Mouse (Mus musculus) midbrain, embryonic 10.5 days (tissue): ENCODE measurements at regions not wholly inside any gene's neighbourhood (a gene's known extent, or its start where the extent isn't known, plus 50 kb on each side); places are given as distances from the start of the nearest gene placed in this dataset.
"Not testable (repeated sequence)": the region's sequence is repeated elsewhere in the genome, so short reads cannot be mapped to it uniquely, and the experiment has no call there.

ENCODE experiments used
- DNase-seq: peaks from one replicate; pipeline ENCODE4 v3.0.0-alpha.2; 2017; ENCODE audit warnings: low spot score
- H3K27ac ChIP-seq: fragments of 300-500 bp; sonication (generic); replicated peaks from 2 replicates; pipeline ENCODE4 v1.5.1; 2016; ENCODE audit warnings: mild to moderate bottlenecking
- H3K27me3 ChIP-seq: fragments of 300-500 bp; sonication (generic); 2 replicates; pipeline ENCODE4 v1.6.1; 2016; ENCODE audit warnings: low read depth, mild to moderate bottlenecking; ENCODE audit not compliant: poor library complexity, severe bottlenecking
- H3K36me3 ChIP-seq: fragments of 300-500 bp; sonication (generic); 2 replicates; pipeline ENCODE4 v1.6.1; 2016; ENCODE audit warnings: mild to moderate bottlenecking, moderate library complexity
- H3K4me1 ChIP-seq: fragments of 300-500 bp; sonication (generic); 2 replicates; pipeline ENCODE4 v1.6.1; 2016
- H3K4me3 ChIP-seq: fragments of 300-500 bp; sonication (generic); 2 replicates; pipeline ENCODE4 v1.5.1; 2016; ENCODE audit warnings: mild to moderate bottlenecking, moderate library complexity
- H3K9me3 ChIP-seq: fragments of 300-500 bp; sonication (generic); replicated peaks from 2 replicates; pipeline ENCODE4 v1.6.1; 2016; ENCODE audit warnings: mild to moderate bottlenecking
- WGBS: fragments of 180-500 bp; shearing (Covaris S2); methylation state at CpG from one replicate; pipeline ENCODE4 v1.1.7; 2016; 5-methylcytosine and 5-hydroxymethylcytosine counted together

- 21% methylated on average over 11 of the region's 11 CpGs for WGBS
- not testable (repeated sequence) for DNase-seq, H3K4me1 ChIP-seq, H3K27ac ChIP-seq, H3K27me3 ChIP-seq, H3K4me3 ChIP-seq, H3K36me3 ChIP-seq
- H3K9me3 ChIP-seq = peaks cover 44% of the 10 kb centered on the region
Measured at GRCm38 (mm10) chr13:61710823-61711222, 140.9 kb upstream of the Cts3 start.

GRCm38 (mm10) chr13:61665729-61666128, 95.8 kb upstream of the Cts3 start:
- WGBS = 14% methylated on average over 46 of the region's 46 CpGs
- no peaks in the 10 kb centered on the region for H3K27me3 ChIP-seq
- no peak for DNase-seq
- no peak overlapping the region for H3K27ac ChIP-seq
- H3K9me3 ChIP-seq = peaks cover 43% of the 10 kb centered on the region
- H3K4me1 ChIP-seq = no peaks in the 10 kb centered on the region
- H3K4me3 ChIP-seq = peak overlapping the region; percentile 20; the same call in 1 of the 2 replicates
- no peaks in the 10 kb centered on the region for H3K36me3 ChIP-seq
